In genomic region chr17:90681019-90681418, GRCm38 (mm10) we compare ENCODE assay signal across 18 mouse cellular contexts.
A peak's percentile ranks its signal among the peaks of the same experiment; 100 is the strongest.
DNase-seq lines count a peak whose midpoint lies in the region; ATAC-seq and TF ChIP-seq lines count a peak whose summit lies in the region.
"Had no signal": no experiment of that assay in that cellular context is flagged by ENCODE, and none has a peak within 500 bp of the region (broad histone marks: within the 10 kb centered on the region; RNA-seq: fewer than 3 reads in every experiment).

No protein-coding gene starts in this region.

- no peaks in the 10 kb centered on the region for H3K27me3 ChIP-seq in hindbrain, postnatal 0 days (ENCODE audit: insufficient read depth, low read length)
- H3K27me3 ChIP-seq in hindbrain, embryonic 12.5 days = no peaks in the 10 kb centered on the region
- H3K27me3 ChIP-seq in midbrain, postnatal 0 days (ENCODE audit: insufficient read depth, low read length) = no peaks in the 10 kb centered on the region
- H3K27me3 ChIP-seq in midbrain, embryonic 14.5 days (ENCODE audit: control insufficient read depth, insufficient read depth, low read length) = no peaks in the 10 kb centered on the region
- H3K27me3 ChIP-seq: limb, embryonic 13.5 days; lung, embryonic 15.5 days had no signal

- H3K4me2 ChIP-seq in hindbrain, postnatal 0 days (ENCODE audit: low read depth, low read length) = no peak overlapping the region
- H3K4me2 ChIP-seq in hindbrain, embryonic 12.5 days (replicated peaks) = no peak overlapping the region
- no peak overlapping the region for H3K4me2 ChIP-seq in midbrain, postnatal 0 days (ENCODE audit: low read depth, low read length, poor library complexity, severe bottlenecking)
- no peak overlapping the region for H3K4me2 ChIP-seq in midbrain, embryonic 14.5 days (ENCODE audit: low read length)
- H3K4me2 ChIP-seq: limb, embryonic 13.5 days; lung, embryonic 15.5 days had no signal

- no peaks in the 10 kb centered on the region for H3K9me3 ChIP-seq in hindbrain, postnatal 0 days (ENCODE audit: low read length)
- no peaks in the 10 kb centered on the region for H3K9me3 ChIP-seq in hindbrain, embryonic 12.5 days (replicated peaks)
- H3K9me3 ChIP-seq in midbrain, postnatal 0 days (ENCODE audit: low read length) = no peaks in the 10 kb centered on the region
- no peaks in the 10 kb centered on the region for H3K9me3 ChIP-seq in midbrain, embryonic 14.5 days (ENCODE audit: control insufficient read depth, low read length)
- H3K9me3 ChIP-seq: embryonic facial prominence, embryonic 10.5 days; heart, embryonic 10.5 days; hindbrain, embryonic 10.5 days; limb, embryonic 13.5 days; lung, embryonic 15.5 days had no signal

- no peaks in the 10 kb centered on the region for H3K4me1 ChIP-seq in hindbrain, postnatal 0 days (ENCODE audit: insufficient read depth, low read length)
- H3K4me1 ChIP-seq in hindbrain, embryonic 12.5 days = no peaks in the 10 kb centered on the region
- no peaks in the 10 kb centered on the region for H3K4me1 ChIP-seq in midbrain, postnatal 0 days (ENCODE audit: insufficient read depth, low read length)
- no peaks in the 10 kb centered on the region for H3K4me1 ChIP-seq in midbrain, embryonic 14.5 days (ENCODE audit: control insufficient read depth, insufficient read depth, low read length)
- H3K4me1 ChIP-seq: embryonic facial prominence, embryonic 10.5 days; heart, embryonic 10.5 days; hindbrain, embryonic 10.5 days; limb, embryonic 13.5 days; lung, embryonic 15.5 days had no signal

- TF ChIP-seq CTCF in hindbrain, postnatal 0 days (IDR thresholded peaks at IDR 0.05; ENCODE audit: low read depth) = no peak
- no peak for TF ChIP-seq CTCF in midbrain, postnatal 0 days (IDR thresholded peaks at IDR 0.05)

- peak; percentile 11 for DNase-seq in hindbrain, postnatal 0 days (ENCODE audit: low spot score)
- DNase-seq in midbrain, postnatal 0 days (ENCODE audit: low spot score) = peak; percentile 33
- DNase-seq in midbrain, embryonic 14.5 days = no peak
- DNase-seq in cerebellum, adult 9-10 months = peak; percentile 75
- no peak for DNase-seq in urinary bladder, postnatal 14 days (ENCODE audit: low spot score)
- DNase-seq: adrenal gland, adult 8-10 months; kidney, adult 9 months; kidney, postnatal 25 days had no signal

- no peak overlapping the region for H3K27ac ChIP-seq in hindbrain, postnatal 0 days
- no peak overlapping the region for H3K27ac ChIP-seq in hindbrain, embryonic 12.5 days
- no peak overlapping the region for H3K27ac ChIP-seq in midbrain, postnatal 0 days (ENCODE audit: low read depth, low read length)
- H3K27ac ChIP-seq in midbrain, embryonic 14.5 days (replicated peaks; ENCODE audit: low read depth, low read length) = no peak overlapping the region
- H3K27ac ChIP-seq: embryonic facial prominence, embryonic 10.5 days; heart, embryonic 10.5 days; hindbrain, embryonic 10.5 days; limb, embryonic 13.5 days; liver, embryonic 14.5 days; lung, embryonic 15.5 days; macrophage; stomach, postnatal 0 days had no signal

- H3K4me3 ChIP-seq in hindbrain, postnatal 0 days (ENCODE audit: low read length) = no peak overlapping the region
- no peak overlapping the region for H3K4me3 ChIP-seq in hindbrain, embryonic 12.5 days
- no peak overlapping the region for H3K4me3 ChIP-seq in midbrain, postnatal 0 days (ENCODE audit: low read depth, low read length)
- no peak overlapping the region for H3K4me3 ChIP-seq in midbrain, embryonic 14.5 days (replicated peaks; ENCODE audit: low read depth, low read length)
- H3K4me3 ChIP-seq: embryonic facial prominence, embryonic 10.5 days; heart, embryonic 10.5 days; hindbrain, embryonic 10.5 days; limb, embryonic 13.5 days; lung, embryonic 15.5 days had no signal

- H3K9ac ChIP-seq in hindbrain, postnatal 0 days (replicated peaks; ENCODE audit: low read length) = no peak overlapping the region
- H3K9ac ChIP-seq in hindbrain, embryonic 12.5 days = no peak overlapping the region
- H3K9ac ChIP-seq in midbrain, postnatal 0 days (replicated peaks; ENCODE audit: low read length, poor library complexity, severe bottlenecking) = no peak overlapping the region
- no peak overlapping the region for H3K9ac ChIP-seq in midbrain, embryonic 14.5 days (replicated peaks; ENCODE audit: low read length)
- H3K9ac ChIP-seq: limb, embryonic 13.5 days; liver, embryonic 14.5 days; lung, embryonic 15.5 days had no signal

- WGBS in hindbrain, postnatal 0 days = 57% methylated on average over 1 of the region's 1 CpGs
- 83% methylated on average over 1 of the region's 1 CpGs for WGBS in hindbrain, embryonic 12.5 days
- 60% methylated on average over 1 of the region's 1 CpGs for WGBS in midbrain, postnatal 0 days
- WGBS in midbrain, embryonic 14.5 days = 61% methylated on average over 1 of the region's 1 CpGs

- H3K36me3 ChIP-seq in hindbrain, postnatal 0 days (ENCODE audit: insufficient read depth, low read length) = no peaks in the 10 kb centered on the region
- H3K36me3 ChIP-seq in hindbrain, embryonic 12.5 days = no peaks in the 10 kb centered on the region
- H3K36me3 ChIP-seq in midbrain, postnatal 0 days (ENCODE audit: insufficient read depth, low read length) = no peaks in the 10 kb centered on the region
- H3K36me3 ChIP-seq in midbrain, embryonic 14.5 days (ENCODE audit: control insufficient read depth, insufficient read depth, low read length) = no peaks in the 10 kb centered on the region
- H3K36me3 ChIP-seq: embryonic facial prominence, embryonic 10.5 days; heart, embryonic 10.5 days; hindbrain, embryonic 10.5 days; limb, embryonic 13.5 days; lung, embryonic 15.5 days had no signal

- ATAC-seq in hindbrain, postnatal 0 days = no peak
- no peak for ATAC-seq in hindbrain, embryonic 12.5 days (ENCODE audit: low FRiP score)
- no peak for ATAC-seq in midbrain, postnatal 0 days (ENCODE audit: low FRiP score)
- no peak for ATAC-seq in midbrain, embryonic 14.5 days (ENCODE audit: low FRiP score, low TSS enrichment)
- ATAC-seq in activated CD4-positive, CD25-positive, alpha-beta regulatory T cell, adult 4 months = no peak

Comparison
In these comparisons a context has a peak if more than half of its experiments do, and no peak if none do; other contexts are left out.
1. DNase-seq: peak in hindbrain, postnatal 0 days (single experiment), midbrain, postnatal 0 days (single experiment) and cerebellum, adult 9-10 months (single experiment); none in midbrain, embryonic 14.5 days (single experiment) and urinary bladder, postnatal 14 days (single experiment).